Comparison of ENCODE assay signal across 12 mouse cellular contexts in genomic region chr15:102515261-102515660, GRCm38 (mm10). TPM values are rescaled to one million over a fixed set of nuclear protein-coding genes. Genes with fewer than 3 reads are reported as not detected.
DNase-seq lines count a peak whose midpoint lies in the region; ATAC-seq and TF ChIP-seq lines count a peak whose summit lies in the region.
"Had no signal": no experiment of that assay in that cellular context is flagged by ENCODE, and none has a peak within 500 bp of the region (broad histone marks: within the 10 kb centered on the region; RNA-seq: fewer than 3 reads in every experiment).

No protein-coding gene starts in this region.

- no peak for TF ChIP-seq POLR2A in cerebellum, adult 2 months (IDR thresholded peaks at IDR 0.05; ENCODE audit: borderline replicate concordance, insufficient read depth, low read length)

- DNase-seq in cerebellum, adult 2 months: peak in 1 of 2 experiments; percentile 23
- DNase-seq in cerebellum, postnatal 14 days: no peak
- peak; percentile 5 for DNase-seq in neural tube, embryonic 11.5 days (ENCODE audit: low spot score)
- DNase-seq in neural tube, embryonic 10.5 days (ENCODE audit: extremely low spot score, low spot score): no peak
- DNase-seq in limb, embryonic 11.5 days (ENCODE audit: low spot score): no peak
- DNase-seq in right cerebral cortex, postnatal 14 days: no peak
- no peak for DNase-seq in left cerebral cortex, postnatal 25 days (ENCODE audit: low spot score in 2 of 2)
- DNase-seq: heart, adult 18-20 months; layer of hippocampus, adult 9-11 months; lung, postnatal 4 days had no signal

- H3K27ac ChIP-seq in cerebellum, adult 2 months (ENCODE audit: insufficient read depth, low read length): no peak overlapping the region
- no peak overlapping the region for H3K27ac ChIP-seq in neural tube, embryonic 11.5 days (ENCODE audit: low read depth, low read length)
- no peak overlapping the region for H3K27ac ChIP-seq in limb, embryonic 11.5 days (replicated peaks; ENCODE audit: low read depth, low read length)
- H3K27ac ChIP-seq in neural tube, embryonic 14.5 days (ENCODE audit: low read depth, low read length): no peak overlapping the region

- no peak for TF ChIP-seq CTCF in cerebellum, adult 2 months (IDR thresholded peaks at IDR 0.05; ENCODE audit: borderline replicate concordance, insufficient read depth, low read depth, low read length)

- peak overlapping the region; percentile 78 for H3K4me2 ChIP-seq in neural tube, embryonic 11.5 days (ENCODE audit: low read depth)
- H3K4me2 ChIP-seq in limb, embryonic 11.5 days (ENCODE audit: low read depth, severe bottlenecking): no peak overlapping the region; the same call in 1 of the 2 replicates
- peak overlapping the region; percentile 98 for H3K4me2 ChIP-seq in neural tube, embryonic 14.5 days (ENCODE audit: low read depth, low read length)

- no peaks in the 10 kb centered on the region for H3K36me3 ChIP-seq in neural tube, embryonic 11.5 days (ENCODE audit: control insufficient read depth, insufficient read depth, low read length)
- H3K36me3 ChIP-seq in limb, embryonic 11.5 days (ENCODE audit: control insufficient read depth, insufficient read depth, low read length): no peaks in the 10 kb centered on the region
- no peaks in the 10 kb centered on the region for H3K36me3 ChIP-seq in neural tube, embryonic 14.5 days (ENCODE audit: control insufficient read depth, insufficient read depth, low read length)

- no peaks in the 10 kb centered on the region for H3K27me3 ChIP-seq in cerebellum, adult 2 months (ENCODE audit: control insufficient read depth, insufficient read depth, low read length)
- no peaks in the 10 kb centered on the region for H3K27me3 ChIP-seq in neural tube, embryonic 11.5 days (ENCODE audit: control insufficient read depth, insufficient read depth, low read length)
- H3K27me3 ChIP-seq in limb, embryonic 11.5 days (ENCODE audit: control insufficient read depth, insufficient read depth, low read length): no peaks in the 10 kb centered on the region
- H3K27me3 ChIP-seq in neural tube, embryonic 14.5 days (ENCODE audit: control insufficient read depth, insufficient read depth, low read length): no peaks in the 10 kb centered on the region

- no peaks in the 10 kb centered on the region for H3K9me3 ChIP-seq in neural tube, embryonic 11.5 days (ENCODE audit: control insufficient read depth, low read length)
- no peaks in the 10 kb centered on the region for H3K9me3 ChIP-seq in limb, embryonic 11.5 days (ENCODE audit: control insufficient read depth, low read length)
- H3K9me3 ChIP-seq in neural tube, embryonic 14.5 days (ENCODE audit: control insufficient read depth, low read length): no peaks in the 10 kb centered on the region
- H3K9me3 ChIP-seq: G1E had no signal

- intact Hi-C loops in left cerebral cortex, postnatal 25 days (cut with DNase I): no loop called here

- WGBS in cerebellum, adult 2 months: 28% methylated on average over 2 of the region's 2 CpGs
- 87% methylated on average over 2 of the region's 2 CpGs for WGBS in neural tube, embryonic 11.5 days
- WGBS in limb, embryonic 11.5 days: 91% methylated on average over 2 of the region's 2 CpGs
- WGBS in neural tube, embryonic 14.5 days: 86% methylated on average over 2 of the region's 2 CpGs

- peak overlapping the region; percentile 92 for H3K4me3 ChIP-seq in cerebellum, adult 2 months (replicated peaks; ENCODE audit: insufficient read depth, low read depth, low read length)
- H3K4me3 ChIP-seq in neural tube, embryonic 11.5 days (ENCODE audit: low read depth, low read length): no peak overlapping the region; the same call in 1 of the 2 replicates
- 0 out of 2 replicates have a peak overlapping the region, but pooled peaks have one; percentile 66 for H3K4me3 ChIP-seq in limb, embryonic 11.5 days (ENCODE audit: low read depth, low read length)
- H3K4me3 ChIP-seq in neural tube, embryonic 14.5 days (ENCODE audit: low read depth, low read length): peak overlapping the region; percentile 53; the same call in 1 of the 2 replicates

- peaks cover 13% of the 10 kb centered on the region; the same call in 1 of the 2 replicates for H3K4me1 ChIP-seq in cerebellum, adult 2 months (ENCODE audit: control insufficient read depth, insufficient read depth, low read length)
- H3K4me1 ChIP-seq in neural tube, embryonic 11.5 days (ENCODE audit: control insufficient read depth, insufficient read depth, low read length): peaks cover 42% of the 10 kb centered on the region
- H3K4me1 ChIP-seq in limb, embryonic 11.5 days (ENCODE audit: control insufficient read depth, insufficient read depth, low read length): peaks cover 25% of the 10 kb centered on the region
- peaks cover 39% of the 10 kb centered on the region for H3K4me1 ChIP-seq in neural tube, embryonic 14.5 days (ENCODE audit: control insufficient read depth, insufficient read depth, low read length)

- no peak for ATAC-seq in neural tube, embryonic 11.5 days (ENCODE audit: insufficient read depth, low FRiP score, low TSS enrichment)
- ATAC-seq in limb, embryonic 11.5 days (ENCODE audit: insufficient number of reproducible peaks, low FRiP score, low TSS enrichment, low read depth): no peak
- ATAC-seq in neural tube, embryonic 14.5 days (ENCODE audit: low read depth): no peak

- no peak overlapping the region for H3K9ac ChIP-seq in neural tube, embryonic 11.5 days (ENCODE audit: low read length)
- H3K9ac ChIP-seq in limb, embryonic 11.5 days (ENCODE audit: low read length): no peak overlapping the region
- H3K9ac ChIP-seq in neural tube, embryonic 14.5 days (replicated peaks; ENCODE audit: low read depth, low read length): peak overlapping the region; percentile 73

RNA-seq across cellular contexts. Expression of gene Map3k12, which starts 1.6 kb away (rescaled TPM):
- polyA plus RNA-seq in cerebellum, adult 2 months (2012; rRNA removed): 130 and 149 TPM in 2 replicates
- 24.8 and 26.1 TPM in 2 replicates for polyA plus RNA-seq in neural tube, embryonic 11.5 days (2014; fragmentation: Nextera tagmentation; extraction: Ambion mirVana)
- 14.3 and 18.2 TPM in 2 replicates for polyA plus RNA-seq in limb, embryonic 11.5 days (2014; fragmentation: Nextera tagmentation; extraction: Ambion mirVana)
- polyA plus RNA-seq in neural tube, embryonic 14.5 days (2014; fragmentation: Nextera tagmentation; extraction: Ambion mirVana): 44.8 and 48.8 TPM in 2 replicates
- total RNA-seq in left cerebral cortex, postnatal 25 days (2021): 10 to 100 TPM; 93.6 to 96.2 TPM

RNA-seq across cellular contexts. Expression of gene Tarbp2, which starts 2.7 kb away (rescaled TPM):
- 121 and 131 TPM in 2 replicates for polyA plus RNA-seq in cerebellum, adult 2 months (2012; rRNA removed)
- 103 and 105 TPM in 2 replicates for polyA plus RNA-seq in neural tube, embryonic 11.5 days (2014; fragmentation: Nextera tagmentation; extraction: Ambion mirVana)
- 109 and 110 TPM in 2 replicates for polyA plus RNA-seq in limb, embryonic 11.5 days (2014; fragmentation: Nextera tagmentation; extraction: Ambion mirVana)
- 86.4 and 87.7 TPM in 2 replicates for polyA plus RNA-seq in neural tube, embryonic 14.5 days (2014; fragmentation: Nextera tagmentation; extraction: Ambion mirVana)
- total RNA-seq in left cerebral cortex, postnatal 25 days (2021): 10 to 100 TPM; 26.9 to 28.8 TPM

RNA-seq across cellular contexts. Expression of gene Npff, which starts 9.5 kb away (rescaled TPM):
- polyA plus RNA-seq in cerebellum, adult 2 months (2012; rRNA removed): 8.5 and 10.4 TPM in 2 replicates
- 3.0 and 3.4 TPM in 2 replicates for polyA plus RNA-seq in neural tube, embryonic 11.5 days (2014; fragmentation: Nextera tagmentation; extraction: Ambion mirVana)
- 1.6 and 2.2 TPM in 2 replicates for polyA plus RNA-seq in limb, embryonic 11.5 days (2014; fragmentation: Nextera tagmentation; extraction: Ambion mirVana)
- polyA plus RNA-seq in neural tube, embryonic 14.5 days (2014; fragmentation: Nextera tagmentation; extraction: Ambion mirVana): 16.0 and 23.9 TPM in 2 replicates
- 1 to 10 TPM; 2.6 to 2.7 TPM for total RNA-seq in left cerebral cortex, postnatal 25 days (2021)

RNA-seq across cellular contexts. Expression of gene Gm10337, which starts 11.7 kb away (rescaled TPM):
- polyA plus RNA-seq in cerebellum, adult 2 months (2012; rRNA removed): not detected in 2 replicates
- polyA plus RNA-seq in neural tube, embryonic 11.5 days (2014; fragmentation: Nextera tagmentation; extraction: Ambion mirVana): 4.1 and 10.3 TPM in 2 replicates
- 6.1 TPM in 1 of 2 replicates, not detected in the other for polyA plus RNA-seq in limb, embryonic 11.5 days (2014; fragmentation: Nextera tagmentation; extraction: Ambion mirVana)
- 8.5 TPM in 1 of 2 replicates, not detected in the other for polyA plus RNA-seq in neural tube, embryonic 14.5 days (2014; fragmentation: Nextera tagmentation; extraction: Ambion mirVana)
- total RNA-seq in left cerebral cortex, postnatal 25 days (2021): not detected
- total RNA-seq: G1E; heart, adult 18-20 months had no signal
- polyA plus RNA-seq: G1E had no signal

RNA-seq across cellular contexts. Expression of gene Pcbp2, which starts 44.9 kb away (rescaled TPM):
- 539 and 562 TPM in 2 replicates for polyA plus RNA-seq in cerebellum, adult 2 months (2012; rRNA removed)
- 220 and 232 TPM in 2 replicates for polyA plus RNA-seq in neural tube, embryonic 11.5 days (2014; fragmentation: Nextera tagmentation; extraction: Ambion mirVana)
- 284 and 287 TPM in 2 replicates for polyA plus RNA-seq in limb, embryonic 11.5 days (2014; fragmentation: Nextera tagmentation; extraction: Ambion mirVana)
- polyA plus RNA-seq in neural tube, embryonic 14.5 days (2014; fragmentation: Nextera tagmentation; extraction: Ambion mirVana): 159 and 160 TPM in 2 replicates
- total RNA-seq in left cerebral cortex, postnatal 25 days (2021): 100 to 1,000 TPM; 464 to 469 TPM
